Mouse (Mus musculus) embryonic fibroblast, embryonic 13.5 days (primary cell): Measurements from ENCODE around the gene Ano6. TPM values are rescaled to one million over a fixed set of nuclear protein-coding genes. Genes with fewer than 3 reads are reported as not detected.
A peak's percentile ranks its signal among the peaks of the same experiment; 100 is the strongest.

Source experiments
- H3K27ac ChIP-seq: 2 replicates; pipeline ENCODE4 v1.5.1; 2012; ENCODE audit warnings: low read length, control low read depth, inconsistent platforms; ENCODE audit not compliant: insufficient read depth
- H3K4me1 ChIP-seq: 2 replicates; pipeline ENCODE4 v1.6.1; 2011; ENCODE audit warnings: low read length; ENCODE audit not compliant: control insufficient read depth, insufficient read depth
- H3K4me3 ChIP-seq: 2 replicates; pipeline ENCODE4 v1.5.1; 2011; ENCODE audit warnings: mild to moderate bottlenecking, control low read depth, low read length; ENCODE audit not compliant: insufficient read depth
- CTCF ChIP-seq: IDR thresholded peaks from 2 replicates; pipeline ENCODE4 v1.5.1; 2011; ENCODE audit warnings: mild to moderate bottlenecking, control low read depth, low read length, moderate library complexity, borderline replicate concordance; ENCODE audit not compliant: insufficient read depth
- POLR2A ChIP-seq: IDR thresholded peaks from 2 replicates; pipeline ENCODE4 v1.6.1; 2011; ENCODE audit warnings: low read depth, mild to moderate bottlenecking, control low read depth, low read length, moderate library complexity
- polyA plus RNA-seq: library from polyadenylated mRNA; stranded (reverse); fragments of >200 nt; gene quantifications from 2 replicates; pipeline ENCODE4 v1.2.4, GENCODE M21; 2011; ENCODE audit warnings: low read depth; ENCODE audit not compliant: missing spikeins, insufficient read length

The Ano6 gene
- polyA plus RNA-seq, 1 experiment = 102 TPM

- H3K4me1 ChIP-seq = no peaks in the 10 kb centered on the region
- no peak overlapping the region for H3K27ac ChIP-seq
- TF ChIP-seq POLR2A (no peak), CTCF (no peak)
- no peak overlapping the region for H3K4me3 ChIP-seq
Observed at GRCm38 (mm10) chr15:95898438-95898837, 107.8 kb downstream of the Ano6 start.

- Histone ChIP-seq H3K4me3 (no peak overlapping the region), H3K4me1 (peaks cover 6% of the 10 kb centered on the region; the same call in 1 of the 2 replicates), H3K27ac (no peak overlapping the region)
- TF ChIP-seq POLR2A = no peak
- no peak for TF ChIP-seq CTCF
Observed at GRCm38 (mm10) chr15:95902396-95902795, 111.8 kb downstream of the Ano6 start.

GRCm38 (mm10) chr15:95904247-95904646 is 113.6 kb downstream of the Ano6 start:
- H3K4me1 ChIP-seq = peaks cover 6% of the 10 kb centered on the region; the same call in 1 of the 2 replicates
- TF ChIP-seq CTCF (no peak), POLR2A (no peak)
- H3K4me3 ChIP-seq = no peak overlapping the region
- no peak overlapping the region for H3K27ac ChIP-seq

GRCm38 (mm10) chr15:95906017-95906749 is 115.5 kb downstream of the Ano6 start:
- no peak for TF ChIP-seq CTCF
- TF ChIP-seq POLR2A = no peak
- Histone ChIP-seq H3K27ac (0 out of 2 replicates have a peak overlapping the region, but pooled peaks have one; percentile 1), H3K4me3 (no peak overlapping the region), H3K4me1 (peaks cover 6% of the 10 kb centered on the region; the same call in 1 of the 2 replicates)

- TF ChIP-seq POLR2A (no peak), CTCF (no peak)
- Histone ChIP-seq H3K27ac (no peak overlapping the region), H3K4me1 (peaks cover 6% of the 10 kb centered on the region; the same call in 1 of the 2 replicates), H3K4me3 (no peak overlapping the region)
Observed at GRCm38 (mm10) chr15:95906891-95907290, 116.2 kb downstream of the Ano6 start.

GRCm38 (mm10) chr15:95907337-95907736 is 116.7 kb downstream of the Ano6 start:
- Histone ChIP-seq H3K27ac (no peak overlapping the region), H3K4me3 (no peak overlapping the region), H3K4me1 (peaks cover 6% of the 10 kb centered on the region; the same call in 1 of the 2 replicates)
- TF ChIP-seq CTCF = no peak
- no peak for TF ChIP-seq POLR2A

- Histone ChIP-seq H3K4me3 (no peak overlapping the region), H3K4me1 (peaks cover 6% of the 10 kb centered on the region; the same call in 1 of the 2 replicates), H3K27ac (no peak overlapping the region)
- TF ChIP-seq POLR2A = no peak
- TF ChIP-seq CTCF = no peak
Observed at GRCm38 (mm10) chr15:95907909-95908308, 117.3 kb downstream of the Ano6 start.

- Histone ChIP-seq H3K4me1 (peaks cover 6% of the 10 kb centered on the region; the same call in 1 of the 2 replicates), H3K4me3 (no peak overlapping the region), H3K27ac (no peak overlapping the region)
- no peak for TF ChIP-seq CTCF
- TF ChIP-seq POLR2A = no peak
Observed at GRCm38 (mm10) chr15:95910099-95910780, 119.6 kb downstream of the Ano6 start.

- Histone ChIP-seq H3K27ac (no peak overlapping the region), H3K4me1 (0 out of 2 replicates have a peak, but pooled peaks cover 2% of the 10 kb centered on the region), H3K4me3 (no peak overlapping the region)
- TF ChIP-seq POLR2A = no peak
- no peak for TF ChIP-seq CTCF
Observed at GRCm38 (mm10) chr15:95914963-95915362, 124.3 kb downstream of the Ano6 start.

GRCm38 (mm10) chr15:95915477-95915876 is 124.8 kb downstream of the Ano6 start:
- TF ChIP-seq CTCF (no peak), POLR2A (no peak)
- H3K27ac ChIP-seq = no peak overlapping the region
- H3K4me3 ChIP-seq = no peak overlapping the region
- 0 out of 2 replicates have a peak, but pooled peaks cover 2% of the 10 kb centered on the region for H3K4me1 ChIP-seq
